Mouse (Mus musculus) activated CD4-positive, CD25-positive, alpha-beta regulatory T cell, adult 4 months (primary cell): ENCODE measurements around the gene Hspbap1. TPM values are rescaled to one million over a fixed set of nuclear protein-coding genes. Genes with fewer than 3 reads are reported as not detected.

Experiments
- polyA plus RNA-seq, 2 experiments: library from polyadenylated mRNA; unstranded; fragments of 100-300 nt; shearing (Covaris generic); gene quantifications; one replicate each; pipeline ENCODE4 v1.2.1; 2017

Hspbap1 gene
- polyA plus RNA-seq, 2 experiments from 2014 or later: 22.4 to 28.9 TPM

Other genes with a start within 250 kb of the Hspbap1 start
- not detected for gene Sema5b, start 229.2 kb upstream of the Hspbap1 start, polyA plus RNA-seq
- 1 to 10 TPM; 1.9 to 2.5 TPM for gene Dirc2, start 1.0 kb upstream of the Hspbap1 start, polyA plus RNA-seq
- 10 to 100 TPM; 38.7 to 42.6 TPM for gene Parp14, start 101.2 kb downstream of the Hspbap1 start, polyA plus RNA-seq
- 10 to 100 TPM; 83.1 to 86.9 TPM for gene Parp9, start 168.1 kb downstream of the Hspbap1 start, polyA plus RNA-seq
- 10 to 100 TPM; 61.6 to 62.8 TPM for gene Dtx3l, start 168.8 kb downstream of the Hspbap1 start, polyA plus RNA-seq
- gene Kpna1, start 208.4 kb downstream of the Hspbap1 start, polyA plus RNA-seq: 10 to 100 TPM; 39.4 to 45.3 TPM